Mouse (Mus musculus) skeletal muscle tissue, adult 2 months (tissue): ENCODE results near the gene Gpr132.
A peak's percentile ranks its signal among the peaks of the same experiment; 100 is the strongest.

Experiments used
- DNase-seq: peaks from one replicate; pipeline ENCODE4 v3.0.0-alpha.2; 2012; ENCODE audit warnings: low read depth, low spot score

Gpr132 gene

DNA sequence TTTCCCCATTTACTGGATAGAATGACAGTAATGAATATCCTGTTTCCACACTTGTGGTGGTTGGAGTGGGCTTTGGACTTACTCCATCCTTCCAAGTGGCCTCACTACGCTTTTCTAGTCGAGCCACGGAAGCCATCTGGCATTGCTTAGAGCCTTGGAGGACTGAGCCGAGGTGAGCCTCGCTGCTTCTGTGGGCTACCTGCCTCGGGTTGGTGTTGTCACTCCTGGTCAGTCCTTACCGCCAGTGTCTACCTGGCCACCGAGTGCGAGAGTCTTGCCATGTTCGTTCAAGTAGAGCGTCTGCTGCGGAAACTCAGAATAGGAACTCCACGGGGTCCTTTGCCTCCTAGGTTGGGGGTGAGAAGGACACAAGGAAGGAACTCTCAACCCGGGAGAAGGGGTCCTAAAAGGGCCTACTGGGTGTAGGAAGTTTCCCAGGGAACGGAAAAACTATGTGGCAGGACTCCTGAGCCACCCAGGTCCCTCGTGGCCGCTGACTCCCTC, 9.1 kb upstream of the Gpr132 start:
- DNase-seq, result no peak

DNA sequence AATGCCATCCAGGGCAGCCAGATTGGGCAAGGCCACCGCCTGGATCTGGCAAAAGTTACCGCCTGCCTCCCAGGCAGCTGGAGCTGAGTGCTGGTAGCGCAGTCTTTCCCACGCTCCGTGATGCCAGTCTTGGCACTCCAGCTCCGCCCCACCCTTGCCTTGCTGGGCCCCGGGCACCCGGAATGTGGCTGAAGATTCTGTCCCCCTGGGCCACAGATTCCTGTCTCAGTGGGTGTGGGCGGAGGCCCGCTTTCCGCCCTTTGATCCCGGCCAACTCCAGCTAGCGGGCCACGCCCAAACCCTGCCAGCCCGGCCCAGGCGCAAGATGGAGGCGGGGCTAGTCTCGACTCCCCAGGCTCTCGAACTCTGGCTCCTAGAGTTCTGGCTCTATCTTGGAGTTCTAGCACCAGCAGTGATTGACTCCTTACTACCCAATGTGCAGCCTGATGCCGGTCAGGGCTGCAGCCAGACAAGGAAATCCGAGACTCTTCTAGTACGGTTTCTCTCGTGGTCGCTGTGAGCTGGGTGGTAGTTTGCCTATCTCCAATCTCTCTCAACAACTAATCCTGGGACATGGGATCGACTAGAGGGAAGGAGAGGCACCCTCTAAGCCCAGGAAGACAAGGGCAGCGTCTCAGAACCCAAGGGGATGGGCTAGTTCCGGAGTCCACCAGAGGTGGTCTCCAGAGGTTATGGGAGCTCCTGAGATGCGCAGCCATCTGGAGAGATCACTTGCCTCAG, 8.5 kb upstream of the Gpr132 start:
- DNase-seq, result no peak

DNA sequence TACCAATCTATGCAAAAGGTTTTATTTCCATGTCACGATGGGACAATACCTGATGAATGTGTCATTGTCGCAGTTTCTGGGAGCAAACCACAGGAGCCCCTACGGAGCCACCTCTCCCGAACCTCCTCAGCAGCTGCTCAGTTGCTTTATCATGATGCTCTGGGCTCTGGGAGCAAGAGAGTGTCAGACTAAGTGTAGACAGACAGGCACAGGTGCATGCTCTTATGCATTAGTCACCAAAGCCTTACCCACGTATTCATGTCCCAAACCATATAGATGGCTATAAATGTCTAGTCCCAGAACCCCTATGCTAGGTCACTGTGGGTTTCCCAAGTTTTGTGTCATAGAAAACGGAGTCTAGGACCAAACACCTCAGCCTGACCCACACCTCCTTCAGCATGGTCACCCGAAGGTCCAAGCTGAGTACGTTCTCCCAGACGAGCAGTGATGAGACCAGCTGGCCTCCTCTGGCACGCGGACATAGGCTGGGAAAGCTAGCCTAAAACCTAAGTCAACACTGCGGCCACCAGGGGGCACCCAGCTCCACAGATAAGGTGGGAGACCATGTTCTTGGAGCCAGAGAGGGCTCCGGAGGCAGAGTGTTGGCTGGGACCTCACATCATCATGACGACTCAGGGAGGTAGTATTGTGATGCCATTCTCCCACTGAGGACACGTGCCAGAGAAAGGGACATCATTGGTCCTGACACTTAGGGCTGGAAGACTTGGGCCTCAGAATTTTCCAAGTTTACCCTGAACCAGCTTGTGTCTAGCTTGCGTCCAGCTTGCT, 7.4 kb upstream of the Gpr132 start:
- DNase-seq, result peak; percentile 83

DNA sequence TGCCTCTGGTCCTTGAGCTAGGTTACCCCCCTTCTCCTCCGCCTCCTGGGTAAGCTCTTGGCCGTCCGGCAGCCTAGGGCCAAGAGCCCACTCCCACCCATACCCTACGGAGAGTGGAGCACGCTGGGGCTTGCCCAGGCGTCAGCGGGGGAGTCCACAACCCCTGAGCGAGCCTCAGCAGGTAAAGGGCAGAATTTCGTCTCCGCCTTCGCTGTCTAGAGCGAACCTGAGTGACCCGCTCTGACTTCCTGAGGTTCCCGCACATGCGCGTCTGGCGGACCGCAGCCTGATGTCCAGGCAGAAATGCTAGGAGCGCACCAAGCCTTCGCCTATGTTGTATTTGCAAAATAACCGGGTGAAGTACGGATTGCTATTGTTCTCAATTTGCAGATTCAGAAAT, 6.2 kb upstream of the Gpr132 start:
- DNase-seq, result no peak

DNA sequence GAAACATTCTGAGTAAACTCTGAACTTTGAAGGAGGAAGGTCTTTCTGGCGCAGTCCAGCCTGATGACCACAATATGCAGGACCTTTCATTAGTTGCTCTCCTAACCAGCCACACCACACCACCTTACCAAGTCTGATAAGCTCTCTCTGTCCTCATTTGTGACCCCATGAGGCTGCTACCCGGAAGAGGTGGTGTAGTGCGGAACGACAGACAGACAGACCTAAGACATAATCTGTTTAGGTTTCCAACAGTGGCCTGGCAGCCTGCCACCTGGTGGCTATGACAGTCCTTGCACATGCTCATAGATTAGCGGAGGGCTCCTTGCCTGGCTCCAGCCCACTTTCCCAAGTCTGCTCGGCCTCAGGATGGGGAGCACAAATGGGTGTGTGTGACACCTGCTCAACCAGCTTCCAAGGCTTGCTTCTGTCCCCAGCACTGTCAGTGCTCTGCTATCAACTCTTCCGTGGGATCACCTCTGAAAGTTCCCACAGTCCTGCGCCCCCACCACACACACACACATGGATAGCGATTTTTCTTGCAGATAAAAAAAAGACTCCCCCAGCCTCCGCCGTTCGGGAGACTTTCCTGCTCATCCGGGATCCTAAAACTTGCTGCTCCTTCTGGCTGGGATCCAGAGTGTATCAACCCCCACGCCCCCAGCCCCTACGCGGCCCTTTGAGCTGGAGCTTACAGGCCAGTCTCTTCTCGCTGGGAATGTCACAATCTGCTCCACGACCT, 5.6 kb upstream of the Gpr132 start:
- DNase-seq, result no peak

DNA sequence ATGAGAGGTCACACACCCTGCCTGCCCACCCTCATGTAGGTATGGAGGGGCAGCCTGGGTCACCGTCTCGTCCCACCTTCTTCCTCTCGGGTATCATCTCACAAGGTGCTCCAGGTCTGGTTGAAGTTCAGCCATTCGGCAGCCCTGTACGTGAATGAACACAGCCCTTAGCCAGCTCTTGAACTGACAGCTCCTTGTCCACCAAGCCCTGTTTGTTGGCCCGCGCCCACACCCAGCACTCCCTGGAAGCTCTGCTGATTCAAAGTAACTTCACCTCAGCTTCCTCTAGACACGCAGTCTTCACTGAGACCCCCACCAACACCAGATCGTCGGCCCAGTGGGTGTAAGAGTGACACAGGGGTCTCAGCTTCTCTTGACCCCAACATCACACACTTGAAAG, 5.0 kb upstream of the Gpr132 start:
- no peak for DNase-seq

DNA sequence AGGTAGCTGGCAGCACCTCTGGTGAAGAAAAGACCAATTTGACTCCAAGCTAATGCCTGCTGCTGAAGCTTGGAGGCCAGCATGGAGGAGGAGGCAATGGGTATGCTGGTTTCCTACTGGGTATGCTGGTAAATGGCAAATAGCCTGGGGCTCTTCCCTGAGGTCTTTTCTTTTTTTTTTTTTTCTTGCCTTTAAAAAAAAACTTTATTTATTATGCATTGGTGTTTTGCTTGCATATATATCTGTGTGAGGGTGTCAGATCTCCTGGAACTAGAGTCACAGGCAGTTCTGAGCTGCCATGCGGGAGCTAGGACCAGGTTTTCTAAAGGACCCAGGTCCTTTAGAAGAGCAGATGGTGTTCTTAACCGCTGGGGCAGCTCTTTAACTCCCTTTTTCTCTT, 3.2 kb upstream of the Gpr132 start:
- no peak for DNase-seq

DNA sequence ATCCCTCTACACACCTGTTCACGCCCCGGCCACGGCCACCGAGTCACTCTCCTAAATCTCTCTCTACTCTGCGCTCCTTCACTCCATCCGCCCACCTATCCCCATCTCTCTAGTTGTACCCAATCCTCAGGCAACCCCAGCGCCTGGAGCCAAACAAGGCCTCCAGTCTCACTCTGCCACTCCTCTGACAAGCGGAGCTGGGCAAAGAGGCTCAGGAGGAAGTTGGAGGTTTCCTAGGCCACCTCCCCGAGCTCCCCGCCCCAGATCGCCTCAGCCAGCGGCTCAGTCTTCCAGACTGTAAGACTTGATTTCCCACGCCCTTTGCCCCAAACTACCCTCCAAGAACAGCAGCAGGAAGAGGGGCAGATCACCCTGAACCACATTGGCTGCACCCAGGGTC, 2.7 kb upstream of the Gpr132 start:
- no peak for DNase-seq

DNA sequence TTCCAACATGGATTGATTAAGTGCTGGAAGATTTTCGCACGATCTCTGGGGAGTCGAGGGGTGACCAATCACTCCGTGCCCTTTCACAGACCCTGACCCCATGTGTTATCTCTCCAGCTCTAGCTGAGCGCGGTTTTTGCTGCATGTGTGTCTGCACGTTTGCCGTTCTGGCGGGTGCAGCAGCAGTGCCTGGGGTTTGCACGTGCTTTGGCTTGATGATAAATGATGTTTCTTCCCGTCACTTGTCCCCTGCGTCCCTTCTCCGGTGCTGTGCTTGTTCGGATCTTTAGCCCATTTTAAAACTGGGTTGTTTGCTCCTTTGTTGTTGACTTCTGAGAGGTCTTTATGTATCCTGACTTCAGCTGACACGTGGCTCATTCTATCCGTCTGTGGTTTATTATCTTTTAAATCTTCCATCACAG, 1.8 kb upstream of the Gpr132 start:
- no peak for DNase-seq

DNA sequence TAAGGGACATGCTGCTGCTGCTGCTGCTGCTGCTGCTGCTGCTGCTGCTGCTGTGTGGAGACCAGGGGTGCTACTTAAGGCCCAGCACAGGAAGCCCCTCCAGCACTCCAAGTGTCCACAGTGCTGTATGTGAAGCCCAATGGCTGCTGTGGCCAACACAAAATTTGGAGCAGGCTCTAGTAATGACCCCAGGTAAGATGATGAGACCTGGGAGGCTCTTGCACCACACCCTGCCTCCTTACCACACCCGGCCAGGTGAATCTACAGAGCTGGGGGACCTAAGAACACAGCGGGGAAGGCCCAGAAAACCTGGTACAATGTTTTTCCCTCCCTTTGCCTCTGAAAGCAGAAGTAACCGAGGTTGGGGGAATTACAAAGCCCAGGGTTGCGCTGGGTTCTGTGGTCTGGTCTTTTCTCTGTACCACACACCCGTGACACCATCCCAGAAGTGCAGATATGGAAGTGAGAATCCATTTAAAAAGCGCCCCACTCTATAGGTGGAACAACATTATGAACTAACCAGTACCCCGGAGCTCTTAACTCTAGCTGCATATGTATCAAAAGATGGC, 838 bp downstream of the Gpr132 start:
- no peak for DNase-seq

DNA sequence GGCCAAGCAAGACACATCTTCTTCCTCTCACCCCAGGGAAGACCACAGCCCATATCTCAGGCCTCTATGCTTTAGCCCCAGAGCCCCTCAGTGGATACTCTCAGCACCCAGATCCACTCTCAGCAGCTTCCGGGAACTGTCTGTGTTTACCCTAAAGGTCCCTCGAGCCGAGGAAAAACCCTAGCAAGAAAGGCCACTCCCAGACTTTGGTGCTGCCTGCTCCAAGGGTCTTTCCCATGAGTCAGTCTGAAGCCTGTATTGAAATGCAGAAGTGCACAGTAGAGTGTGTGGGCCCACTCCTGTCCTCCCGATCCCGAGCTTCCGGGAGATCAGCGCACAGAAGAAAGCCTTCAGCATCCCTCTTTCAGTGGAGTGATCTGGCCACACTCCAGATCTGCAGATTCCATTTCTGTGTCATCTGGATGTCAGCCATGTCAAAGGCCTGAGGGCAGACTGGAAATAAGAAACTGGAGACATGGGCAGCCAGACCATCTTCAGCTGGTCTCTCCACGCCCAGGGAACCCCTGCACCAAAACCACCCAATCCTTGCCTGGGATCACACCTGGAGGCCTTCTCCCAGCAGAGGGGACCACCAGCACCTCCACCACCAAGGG, 1.5 kb downstream of the Gpr132 start:
- DNase-seq, result no peak

DNA sequence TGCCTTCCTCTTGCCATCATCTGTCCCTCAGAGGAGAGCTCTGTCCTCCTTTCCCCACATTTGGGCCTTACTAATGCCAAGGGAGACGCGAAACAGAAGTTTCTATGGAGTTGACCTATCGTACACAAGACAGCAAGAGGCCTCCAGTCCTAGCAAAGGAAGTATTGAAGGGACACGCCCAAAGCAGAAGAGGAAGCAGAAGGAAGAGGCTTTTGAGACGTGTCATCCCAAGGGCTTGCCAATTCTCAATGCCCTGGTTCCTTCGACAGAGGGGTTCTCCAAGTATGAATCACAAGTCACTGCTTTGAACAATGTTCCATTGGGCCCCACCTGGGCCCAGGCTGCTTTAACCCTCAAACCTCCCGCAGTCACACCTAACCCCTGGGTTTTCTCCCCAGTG, 3.2 kb downstream of the Gpr132 start:
- no peak for DNase-seq

DNA sequence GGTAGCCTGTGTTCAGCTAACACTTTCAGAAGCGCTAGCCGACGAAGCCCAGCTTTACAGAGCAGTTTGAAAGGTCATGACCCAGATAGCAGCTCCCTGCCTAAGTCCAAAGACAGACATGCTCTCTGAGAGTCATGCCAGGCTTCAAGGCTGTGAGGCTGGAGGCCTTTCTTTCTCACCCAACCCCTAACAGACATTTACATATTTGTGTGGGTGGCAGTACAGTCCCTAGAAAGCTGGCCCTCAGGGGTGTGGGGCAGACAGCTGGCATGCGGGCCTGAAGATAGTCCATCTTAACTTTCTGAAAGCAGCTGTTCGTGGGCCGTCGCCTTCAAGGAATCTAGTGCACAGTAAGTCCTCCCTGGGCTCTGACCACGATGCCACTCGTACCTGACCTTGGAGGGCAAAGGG, 6.1 kb downstream of the Gpr132 start:
- DNase-seq, result no peak

DNA sequence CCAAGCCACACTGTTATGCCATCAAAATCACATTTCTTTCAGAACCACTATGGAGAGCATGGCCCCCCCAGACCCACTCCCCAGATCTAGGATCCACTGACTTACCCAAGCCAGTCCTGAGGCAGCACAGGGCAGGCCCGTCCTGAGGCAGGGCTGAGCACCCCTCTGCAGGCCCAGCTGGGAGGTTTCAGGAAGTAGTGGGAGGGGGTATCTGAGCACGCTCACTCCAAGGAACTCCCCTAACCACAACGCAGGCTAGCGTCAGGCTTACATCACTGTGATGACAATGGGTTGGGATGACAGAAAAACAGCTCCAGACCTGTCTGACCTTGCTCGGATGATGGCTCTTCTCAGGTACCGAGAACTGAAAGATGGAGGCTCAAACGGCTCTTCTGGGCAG, 7.3 kb downstream of the Gpr132 start:
- no peak for DNase-seq

DNA sequence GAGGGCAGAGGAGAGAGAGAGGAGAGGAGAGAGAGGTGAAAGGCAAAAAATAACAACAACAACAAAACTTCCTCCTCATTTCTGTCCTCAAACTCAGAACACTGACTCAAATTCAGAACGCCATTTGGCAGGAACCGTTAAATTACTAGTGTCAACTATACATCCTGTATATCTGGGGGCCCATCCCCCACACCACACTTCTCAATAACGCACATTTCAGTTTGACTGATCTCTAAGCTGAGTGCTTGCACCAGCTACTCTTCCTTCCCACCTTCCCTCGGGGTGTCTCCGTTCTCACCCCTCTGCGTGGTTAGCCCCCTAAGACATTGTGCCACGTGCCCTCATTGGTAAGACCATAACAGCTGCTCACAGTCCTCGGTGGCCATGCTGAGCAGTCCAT, 8.1 kb downstream of the Gpr132 start:
- no peak for DNase-seq

DNA sequence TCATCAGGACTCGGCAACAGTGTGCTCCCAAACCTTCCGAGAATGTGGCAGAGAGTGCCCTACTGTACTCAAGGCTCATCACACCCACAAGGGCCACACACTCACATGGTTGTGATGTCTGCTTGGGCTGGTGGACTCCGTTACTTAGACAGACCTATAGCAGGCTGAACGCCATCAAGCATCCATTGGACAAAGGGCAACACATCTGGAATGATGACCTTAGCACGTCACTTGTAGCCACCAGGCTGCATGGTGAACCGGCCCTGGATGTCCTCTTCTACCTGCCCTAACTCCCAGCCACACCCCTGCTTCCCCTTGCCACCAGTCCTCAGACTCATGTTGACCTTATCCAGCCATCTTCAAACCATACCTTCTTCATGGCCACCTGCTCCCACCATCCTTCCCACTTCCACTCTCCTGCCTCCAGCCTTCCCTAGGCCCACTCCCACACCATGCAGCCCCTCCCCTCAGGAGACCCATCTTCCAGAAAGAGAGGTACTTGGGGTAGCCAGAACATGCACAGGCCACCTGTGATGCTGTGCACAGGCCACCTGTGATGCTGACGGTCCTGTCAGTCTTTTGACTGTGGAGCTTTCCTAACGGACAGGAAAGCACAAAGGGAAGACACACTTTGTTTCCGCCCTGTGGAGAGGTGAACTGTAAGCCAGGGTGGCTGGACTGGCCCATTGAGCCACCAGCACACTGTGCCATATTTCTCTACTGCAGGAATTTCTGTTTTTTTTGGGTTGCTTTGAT, 9.3 kb downstream of the Gpr132 start:
- no peak for DNase-seq

DNA sequence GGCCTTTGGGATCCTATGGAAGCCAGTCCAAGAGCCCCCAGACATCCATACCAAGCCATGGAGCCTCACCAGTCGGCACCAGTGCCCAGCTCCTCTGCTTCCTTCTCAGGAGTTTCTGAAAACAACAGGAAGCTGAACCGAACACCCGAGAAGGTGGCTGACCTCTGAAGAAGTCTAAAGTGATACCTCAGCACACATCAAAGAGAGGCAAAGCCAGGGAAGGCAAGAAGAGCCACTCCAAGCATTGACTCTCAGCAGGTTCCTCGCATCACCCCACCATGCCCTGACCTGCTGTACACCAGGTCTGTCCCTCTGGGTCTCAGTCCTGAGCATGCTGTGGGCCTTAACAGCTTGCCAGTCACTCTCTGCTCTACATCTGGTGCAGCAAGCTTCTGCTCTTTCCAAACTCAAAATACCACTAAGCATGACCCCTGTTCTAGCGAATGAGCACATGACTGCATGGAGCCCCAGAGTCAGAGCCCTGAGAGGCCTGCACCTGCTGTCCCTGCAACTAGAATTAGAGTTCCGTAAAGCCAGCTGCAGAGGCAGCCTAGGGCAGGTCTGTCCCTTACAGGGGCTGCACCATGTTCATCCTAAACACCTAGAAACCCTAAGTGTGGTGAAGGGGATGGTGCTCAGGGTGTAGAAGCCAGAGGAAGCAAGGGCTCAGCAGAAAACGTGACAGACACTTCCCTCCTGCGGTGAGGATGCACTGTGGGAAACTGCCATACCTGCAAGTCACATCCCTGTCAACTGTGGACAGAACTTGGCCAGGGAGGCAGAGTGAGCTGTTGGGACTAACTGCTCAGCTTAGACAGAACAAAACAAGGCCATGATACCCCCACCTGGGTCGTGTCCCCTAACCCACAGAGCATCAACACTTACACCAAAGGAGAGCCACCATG, 10.8 kb downstream of the Gpr132 start:
- no peak for DNase-seq

DNA sequence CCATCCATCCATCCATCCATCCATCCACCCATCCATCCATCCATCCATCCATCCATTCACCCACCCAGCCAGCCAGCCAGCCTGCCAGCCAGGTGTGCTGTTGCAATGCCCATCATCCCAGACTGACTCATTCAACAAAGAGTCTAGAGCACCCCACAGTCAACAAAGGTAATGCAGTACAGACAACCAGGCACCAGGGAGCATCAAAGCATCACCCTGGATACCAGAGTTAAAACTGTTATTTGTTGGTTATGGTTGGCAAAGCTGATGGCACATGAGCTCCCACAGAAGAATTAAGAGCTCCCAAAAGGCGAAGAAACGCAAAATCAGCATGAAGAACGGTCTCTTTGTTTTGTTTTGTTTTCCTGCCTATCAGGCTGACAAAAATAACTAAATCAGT, 11.7 kb downstream of the Gpr132 start:
- no peak for DNase-seq

DNA sequence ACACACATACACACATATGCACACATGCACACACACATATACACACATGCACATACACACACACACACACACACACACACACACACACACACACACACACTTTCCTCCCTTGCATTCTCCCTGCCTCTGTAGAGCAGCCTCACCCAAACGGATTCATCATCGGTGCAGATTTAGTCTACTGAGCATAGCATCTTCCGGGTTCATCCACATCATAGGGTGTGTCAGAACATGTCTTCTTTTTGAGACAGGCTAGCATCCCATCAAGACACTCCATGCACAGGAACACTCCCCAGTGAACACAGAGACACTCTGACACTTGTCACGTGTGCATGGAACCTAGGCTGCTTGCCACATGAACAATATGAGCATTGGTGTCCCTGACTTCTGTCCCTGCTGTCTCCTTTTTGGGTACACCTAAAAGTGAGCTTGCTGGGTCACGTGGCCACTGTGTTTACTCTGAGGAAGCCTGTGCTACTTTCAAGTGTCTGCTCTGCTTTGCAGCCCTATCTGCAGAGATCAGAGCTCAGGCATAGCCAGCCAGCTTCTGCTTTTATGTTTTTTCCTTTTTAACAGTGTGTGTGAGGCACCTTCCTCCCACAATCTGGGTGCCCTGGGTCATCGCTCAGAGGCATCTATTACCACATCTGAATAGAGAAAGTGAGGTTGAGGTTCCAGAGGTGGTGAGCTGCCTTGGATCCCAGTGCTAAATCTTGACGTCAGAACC, 13.3 kb downstream of the Gpr132 start:
- DNase-seq, result no peak
